In genomic region chr7:28808221-28808941, GRCm38 (mm10) we compare ENCODE assay signal across 8 mouse cellular contexts. TPM values are rescaled to one million over a fixed set of nuclear protein-coding genes. Genes with fewer than 3 reads are reported as not detected.
A peak's percentile ranks its signal among the peaks of the same experiment; 100 is the strongest.
DNase-seq lines count a peak whose midpoint lies in the region; ATAC-seq and TF ChIP-seq lines count a peak whose summit lies in the region.

Gene Hnrnpl, plus strand, starts transcription at chr7:28808541.

- H3K36me3 ChIP-seq in limb, embryonic 12.5 days, result peaks cover 17% of the 10 kb centered on the region
- H3K36me3 ChIP-seq in midbrain, embryonic 13.5 days, result peaks cover 12% of the 10 kb centered on the region

- TF ChIP-seq CTCF in bone marrow, adult 2 months (IDR thresholded peaks at IDR 0.05; ENCODE audit: control insufficient read depth, insufficient read depth, low read length), result no peak

- 1% methylated on average over 35 of the region's 35 CpGs for WGBS in bone marrow, adult 2 months
- 5% methylated on average over 35 of the region's 35 CpGs for WGBS in limb, embryonic 12.5 days
- 2% methylated on average over 33 of the region's 35 CpGs for whole genome bisulfite sequencing in midbrain, embryonic 13.5 days

- intact Hi-C loops in gastrocnemius, postnatal 14 days (cut with DNase I; ENCODE audit: low total_unique reads), result no loop called here

- no peaks in the 10 kb centered on the region for H3K9me3 ChIP-seq in limb, embryonic 12.5 days
- H3K9me3 ChIP-seq in midbrain, embryonic 13.5 days, result no peaks in the 10 kb centered on the region

- no peaks in the 10 kb centered on the region for H3K27me3 ChIP-seq in limb, embryonic 12.5 days
- no peaks in the 10 kb centered on the region for H3K27me3 ChIP-seq in midbrain, embryonic 13.5 days

- H3K9ac ChIP-seq in limb, embryonic 12.5 days (replicated peaks), result peak within 1 kb of the TSS; percentile 95
- peak within 1 kb of the TSS; percentile 87 for H3K9ac ChIP-seq in midbrain, embryonic 13.5 days (replicated peaks)

- peak within 1 kb of the TSS; percentile 91 for H3K4me2 ChIP-seq in limb, embryonic 12.5 days
- H3K4me2 ChIP-seq in midbrain, embryonic 13.5 days (replicated peaks), result peak within 1 kb of the TSS; percentile 95

- peak within 1 kb of the TSS; percentile 98 for H3K4me3 ChIP-seq in bone marrow, adult 2 months (replicated peaks; ENCODE audit: control insufficient read depth, low read depth, low read length)
- H3K4me3 ChIP-seq in limb, embryonic 12.5 days (replicated peaks), result peak within 1 kb of the TSS; percentile 83
- peak within 1 kb of the TSS; percentile 81 for H3K4me3 ChIP-seq in midbrain, embryonic 13.5 days (replicated peaks)

- peak; percentile 52 to 53 for DNase-seq in right cerebral cortex, adult 2 months (ENCODE audit: low spot score in 2 of 2)
- no peak for DNase-seq in right cerebral cortex, postnatal 4 days
- DNase-seq in gastrocnemius, postnatal 14 days, result peak; percentile 79
- peak; percentile 93 for DNase-seq in induced T-regulatory cell, adult 2 months (ENCODE audit: low read depth)
- DNase-seq in spleen, postnatal 14 days (ENCODE audit: low spot score in 2 of 2), result no peak

- peak; percentile 3 for ATAC-seq in limb, embryonic 12.5 days (ENCODE audit: insufficient number of reproducible peaks, insufficient read depth, low FRiP score, low TSS enrichment, low read depth)
- no peak; the same call in 1 of the 2 replicates for ATAC-seq in midbrain, embryonic 13.5 days

- H3K27ac ChIP-seq in bone marrow, adult 2 months (ENCODE audit: control insufficient read depth, insufficient read depth, low read depth, low read length, poor library complexity), result peak within 1 kb of the TSS; percentile 99
- H3K27ac ChIP-seq in limb, embryonic 12.5 days, result peak within 1 kb of the TSS; percentile 100
- peak within 1 kb of the TSS; percentile 99 for H3K27ac ChIP-seq in midbrain, embryonic 13.5 days

- no peak for TF ChIP-seq POLR2A in bone marrow, adult 2 months (IDR thresholded peaks at IDR 0.05; ENCODE audit: borderline replicate concordance, control insufficient read depth, low read depth, low read length)

- H3K4me1 ChIP-seq in bone marrow, adult 2 months (ENCODE audit: control insufficient read depth, insufficient read depth, low read length), result peaks cover 9% of the 10 kb centered on the region
- peaks cover 34% of the 10 kb centered on the region for H3K4me1 ChIP-seq in limb, embryonic 12.5 days (replicated peaks)
- peaks cover 30% of the 10 kb centered on the region for H3K4me1 ChIP-seq in midbrain, embryonic 13.5 days (replicated peaks)

RNA-seq across cellular contexts. Expression of gene Hnrnpl, which starts in this region (rescaled TPM):
- 274 and 541 TPM in 2 replicates for polyA plus RNA-seq in bone marrow, adult 2 months (2011; ENCODE audit: insufficient read depth, insufficient read length, low replicate concordance, missing spikeins)
- 100 to 1,000 TPM; 158 to 189 TPM for total RNA-seq in gastrocnemius, postnatal 14 days (2021)
- polyA plus RNA-seq in limb, embryonic 12.5 days (2016; fragmentation: Nextera tagmentation; extraction: Ambion mirVana), result 347 and 425 TPM in 2 replicates
- polyA plus RNA-seq in midbrain, embryonic 13.5 days (2015; fragmentation: Nextera tagmentation; extraction: Ambion mirVana), result 238 and 239 TPM in 2 replicates

Comparison
In these comparisons a context has a peak if more than half of its experiments do, and no peak if none do; other contexts are left out.
1. DNase-seq: peak in right cerebral cortex, adult 2 months (2 of 2), gastrocnemius, postnatal 14 days (single experiment) and induced T-regulatory cell, adult 2 months (single experiment); none in right cerebral cortex, postnatal 4 days (single experiment) and spleen, postnatal 14 days (0 of 2).
2. Peak in every context shown above with its lines, with median percentiles within 50 percentile points of each other: H3K27ac ChIP-seq and H3K4me3 ChIP-seq.